Mouse (Mus musculus): ENCODE data around the gene Olfr705.
"Not testable (repeated sequence)": the region's sequence is repeated elsewhere in the genome, so short reads cannot be mapped to it uniquely, and the experiment has no call there.

Gene Olfr705

GRCm38 (mm10) chr7:106876791-106877190 is at the start of gene Olfr705:
Gene Olfr705 (minus strand): TSS chr7:106876891.
- no peak for DNase-seq (ENCODE audit: extremely low read depth, insufficient read length, low spot score)

GRCm38 (mm10) chr7:106920961-106921360 is 44.3 kb upstream of the Olfr705 start:
- not testable (repeated sequence) for DNase-seq (ENCODE audit: extremely low read depth, insufficient read length, low spot score)

- DNase-seq (ENCODE audit: extremely low read depth, insufficient read length, low spot score): no peak
These were observed 31.0 kb upstream of the Olfr705 start, which contains the start of gene Olfr1532-ps1 for GRCm38 (mm10) chr7:106907676-106908075. Gene Olfr1532-ps1 (plus strand): TSS chr7:106908001.

GRCm38 (mm10) chr7:106901141-106901540 is 24.4 kb upstream of the Olfr705 start, which contains the start of gene Olfr707:
Gene Olfr707 (minus strand): TSS chr7:106901241.
- DNase-seq (ENCODE audit: extremely low read depth, insufficient read length, low spot score): not testable (repeated sequence)

- DNase-seq (ENCODE audit: extremely low read depth, insufficient read length, low spot score): no peak
These were observed 11.4 kb upstream of the Olfr705 start, which contains the start of gene Olfr706 for GRCm38 (mm10) chr7:106888062-106888461. Gene Olfr706 (minus strand): TSS chr7:106888162.

GRCm38 (mm10) chr7:106862885-106863284 is 13.8 kb downstream of the Olfr705 start, which contains the start of gene Olfr704:
Gene Olfr704 (plus strand): TSS chr7:106863185.
- no peak for DNase-seq (ENCODE audit: extremely low read depth, insufficient read length, low spot score)

GRCm38 (mm10) chr7:106843060-106843459 is 33.6 kb downstream of the Olfr705 start, which contains the start of gene Olfr703:
Gene Olfr703 (plus strand): TSS chr7:106843360.
- DNase-seq (ENCODE audit: extremely low read depth, insufficient read length, low spot score): no peak

GRCm38 (mm10) chr7:106833793-106834192 is 42.9 kb downstream of the Olfr705 start, which contains the start of gene Olfr702:
Gene Olfr702 (minus strand): TSS chr7:106833893.
- DNase-seq (ENCODE audit: extremely low read depth, insufficient read length, low spot score): no peak
